Mouse (Mus musculus) hindbrain, embryonic 12.5 days (tissue): Measurements from ENCODE around the gene Mical2. TPM values are rescaled to one million over a fixed set of nuclear protein-coding genes. Genes with fewer than 3 reads are reported as not detected.
A peak's percentile ranks its signal among the peaks of the same experiment; 100 is the strongest.

ENCODE experiments used
- ATAC-seq: fragments of 200-750 bp; cut with Nextera tagmentation; 2 replicates; pipeline ENCODE4 v1.8.0; 2017; ENCODE audit warnings: moderate TSS enrichment; ENCODE audit not compliant: low FRiP score
- H3K27ac ChIP-seq: fragments of 300-500 bp; sonication (generic); 2 replicates; pipeline ENCODE4 v1.5.1; 2016; ENCODE audit warnings: mild to moderate bottlenecking
- H3K27me3 ChIP-seq: fragments of 300-500 bp; sonication (generic); 2 replicates; pipeline ENCODE4 v1.6.1; 2016; ENCODE audit warnings: mild to moderate bottlenecking
- H3K36me3 ChIP-seq: fragments of 300-500 bp; sonication (generic); 2 replicates; pipeline ENCODE4 v1.6.1; 2016; ENCODE audit warnings: mild to moderate bottlenecking
- H3K4me1 ChIP-seq: fragments of 300-500 bp; sonication (generic); 2 replicates; pipeline ENCODE4 v1.6.1; 2016
- H3K4me2 ChIP-seq: fragments of 300-500 bp; sonication (generic); replicated peaks from 2 replicates; pipeline ENCODE4 v1.6.1; 2016; ENCODE audit warnings: mild to moderate bottlenecking
- H3K4me3 ChIP-seq: fragments of 300-500 bp; sonication (generic); 2 replicates; pipeline ENCODE4 v1.5.1; 2016; ENCODE audit warnings: mild to moderate bottlenecking
- H3K9ac ChIP-seq: fragments of 300-500 bp; sonication (generic); 2 replicates; pipeline ENCODE4 v1.6.1; 2016; ENCODE audit warnings: mild to moderate bottlenecking, moderate library complexity
- H3K9me3 ChIP-seq: fragments of 300-500 bp; sonication (generic); replicated peaks from 2 replicates; pipeline ENCODE4 v1.6.1; 2016; ENCODE audit warnings: mild to moderate bottlenecking
- whole genome bisulfite sequencing: fragments of 180-500 bp; shearing (Covaris S2); methylation state at CpG from one replicate; pipeline ENCODE4 v1.1.7; 2016; 5-methylcytosine and 5-hydroxymethylcytosine counted together
- polyA plus RNA-seq: library from polyadenylated mRNA; unstranded; fragments of >200 nt; fragmentation: Nextera tagmentation; extraction: Ambion mirVana; gene quantifications from 2 replicates; pipeline ENCODE4 v1.2.1, GENCODE M21; 2016

Gene Mical2
- polyA plus RNA-seq, 1 experiment from 2014 or later = 1.6 TPM

- 0 out of 2 replicates have a peak, but pooled peaks cover 8% of the 10 kb centered on the region for H3K4me1 ChIP-seq
- no peak overlapping the region for H3K27ac ChIP-seq
- no peaks in the 10 kb centered on the region for H3K27me3 ChIP-seq
- no peak overlapping the region for H3K4me2 ChIP-seq
- no peak for ATAC-seq
- no peaks in the 10 kb centered on the region for H3K9me3 ChIP-seq
- H3K36me3 ChIP-seq = no peaks in the 10 kb centered on the region
- H3K4me3 ChIP-seq = no peak overlapping the region
- 93% methylated on average over 3 of the region's 3 CpGs for WGBS
- no peak overlapping the region for H3K9ac ChIP-seq
These were observed 184.3 kb downstream of the Mical2 start for GRCm38 (mm10) chr7:112409991-112410390.

DNA sequence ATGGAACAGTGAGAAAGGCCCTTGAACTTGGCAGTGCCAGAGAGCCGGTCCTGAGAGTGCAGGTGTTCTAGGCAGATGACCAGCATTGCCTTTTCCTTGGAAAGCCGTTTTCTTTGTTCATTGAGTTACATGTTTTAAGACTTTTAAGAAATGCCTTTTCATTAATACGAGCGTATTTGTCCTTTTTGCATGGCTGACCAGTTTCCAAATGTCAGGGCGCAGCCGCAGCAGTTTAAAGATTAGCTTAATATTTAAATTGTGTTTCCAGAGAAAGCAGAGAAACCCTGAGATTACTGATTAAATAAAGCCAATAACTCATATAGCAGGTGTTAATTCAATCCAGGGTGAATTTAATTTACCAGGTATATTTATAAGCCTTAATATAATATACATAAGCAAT is 187.6 kb downstream of the Mical2 start:
- H3K4me3 ChIP-seq = no peak overlapping the region
- H3K36me3 ChIP-seq = no peaks in the 10 kb centered on the region
- H3K4me1 ChIP-seq = peaks cover 17% of the 10 kb centered on the region
- H3K27me3 ChIP-seq = 0 out of 2 replicates have a peak, but pooled peaks cover 6% of the 10 kb centered on the region
- H3K9ac ChIP-seq = no peak overlapping the region
- H3K27ac ChIP-seq = no peak overlapping the region
- no peaks in the 10 kb centered on the region for H3K9me3 ChIP-seq
- no peak for ATAC-seq
- H3K4me2 ChIP-seq = no peak overlapping the region
- 85% methylated on average over 6 of the region's 6 CpGs for WGBS

- Histone ChIP-seq H3K27ac (peak overlapping the region; percentile 24; the same call in 1 of the 2 replicates), H3K9ac (no peak overlapping the region), H3K27me3 (0 out of 2 replicates have a peak, but pooled peaks cover 6% of the 10 kb centered on the region), H3K4me2 (peak overlapping the region; percentile 46), H3K36me3 (no peaks in the 10 kb centered on the region), H3K9me3 (no peaks in the 10 kb centered on the region), H3K4me1 (peaks cover 17% of the 10 kb centered on the region), H3K4me3 (no peak overlapping the region)
- 15% methylated on average over 14 of the region's 14 CpGs for WGBS
- ATAC-seq = peak; percentile 29; the same call in 1 of the 2 replicates
These were observed 190.4 kb downstream of the Mical2 start for GRCm38 (mm10) chr7:112416058-112416526.

DNA sequence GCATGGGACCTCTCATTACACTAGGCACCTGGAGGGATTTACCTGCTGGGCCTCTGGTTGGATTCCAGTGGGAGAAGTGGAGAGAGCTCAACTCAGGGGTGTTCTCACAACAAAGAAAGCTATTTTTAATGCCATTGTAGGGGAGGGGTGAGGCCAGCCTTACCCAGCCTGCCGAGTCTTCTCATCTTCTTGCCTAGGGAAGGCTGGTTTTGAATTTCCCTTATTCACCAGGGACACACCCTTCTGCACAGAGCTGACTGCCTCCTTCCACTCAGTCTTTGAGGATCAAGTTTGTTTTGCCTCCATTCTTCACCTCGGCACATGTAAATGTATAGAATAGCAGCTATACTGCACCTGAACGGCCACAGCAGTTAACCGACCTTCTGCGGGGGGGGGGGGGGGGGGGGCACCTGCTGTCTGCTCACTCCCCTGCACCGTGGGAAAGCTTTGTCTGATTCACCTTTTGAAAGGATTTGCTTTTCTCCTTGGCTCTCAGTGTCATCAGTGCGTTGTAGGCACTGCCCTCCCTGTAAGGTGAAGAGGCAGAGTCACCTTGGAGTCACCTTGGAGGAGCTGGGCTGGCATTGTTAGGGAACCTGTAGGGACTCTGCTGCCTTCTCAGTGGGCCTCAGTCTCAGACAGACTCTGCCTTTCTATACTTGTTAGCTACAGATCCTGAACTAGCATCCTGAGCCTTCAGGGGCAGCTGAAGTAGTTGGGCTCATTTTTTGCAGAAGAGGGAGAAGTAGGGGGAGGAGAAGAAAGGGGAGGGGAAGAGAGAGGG is 191.3 kb downstream of the Mical2 start:
- no peaks in the 10 kb centered on the region for H3K36me3 ChIP-seq
- 0 out of 2 replicates have a peak, but pooled peaks have one; percentile 43 for ATAC-seq
- H3K27ac ChIP-seq = 0 out of 2 replicates have a peak overlapping the region, but pooled peaks have one; percentile 23
- peak overlapping the region; percentile 46 for H3K4me2 ChIP-seq
- H3K4me3 ChIP-seq = no peak overlapping the region
- peaks cover 17% of the 10 kb centered on the region for H3K4me1 ChIP-seq
- 0 out of 2 replicates have a peak, but pooled peaks cover 6% of the 10 kb centered on the region for H3K27me3 ChIP-seq
- whole genome bisulfite sequencing = 15% methylated on average over 7 of the region's 7 CpGs
- no peak overlapping the region for H3K9ac ChIP-seq
- no peaks in the 10 kb centered on the region for H3K9me3 ChIP-seq

- 69% methylated on average over 4 of the region's 4 CpGs for WGBS
- no peaks in the 10 kb centered on the region for H3K9me3 ChIP-seq
- H3K27me3 ChIP-seq = 0 out of 2 replicates have a peak, but pooled peaks cover 6% of the 10 kb centered on the region
- no peak overlapping the region for H3K27ac ChIP-seq
- H3K4me3 ChIP-seq = no peak overlapping the region
- H3K4me1 ChIP-seq = peaks cover 17% of the 10 kb centered on the region
- no peak for ATAC-seq
- H3K9ac ChIP-seq = no peak overlapping the region
- H3K4me2 ChIP-seq = no peak overlapping the region
- no peaks in the 10 kb centered on the region for H3K36me3 ChIP-seq
These were observed 191.9 kb downstream of the Mical2 start for GRCm38 (mm10) chr7:112417598-112417997.

- H3K36me3 ChIP-seq = no peaks in the 10 kb centered on the region
- no peak overlapping the region for H3K4me3 ChIP-seq
- H3K4me1 ChIP-seq = 0 out of 2 replicates have a peak, but pooled peaks cover 4% of the 10 kb centered on the region
- no peaks in the 10 kb centered on the region for H3K27me3 ChIP-seq
- 91% methylated on average over 4 of the region's 4 CpGs for WGBS
- H3K9me3 ChIP-seq = no peaks in the 10 kb centered on the region
- H3K9ac ChIP-seq = no peak overlapping the region
- no peak overlapping the region for H3K4me2 ChIP-seq
- no peak for ATAC-seq
- H3K27ac ChIP-seq = no peak overlapping the region
These were observed 197.8 kb downstream of the Mical2 start for GRCm38 (mm10) chr7:112423438-112423837.

DNA sequence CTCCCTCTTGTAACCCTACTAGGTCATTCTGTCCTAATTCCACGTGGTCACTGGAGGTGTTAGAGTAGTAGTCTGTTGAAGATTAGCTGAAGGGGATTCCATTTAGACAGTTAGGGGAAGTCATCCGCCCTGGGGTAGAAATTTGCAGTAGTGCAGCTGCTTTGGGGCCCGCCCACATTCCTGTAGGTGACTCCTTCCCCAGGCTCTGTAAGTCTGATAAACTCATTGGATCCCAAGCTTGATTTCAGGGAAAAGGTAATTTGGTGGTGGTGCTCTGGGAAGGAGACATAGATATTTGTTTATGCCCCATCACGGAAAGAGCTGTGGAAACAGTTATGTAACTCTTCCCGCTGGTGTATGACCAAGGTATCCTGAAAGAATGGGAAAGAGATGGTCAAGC is 201.2 kb downstream of the Mical2 start:
- H3K27me3 ChIP-seq = no peaks in the 10 kb centered on the region
- H3K36me3 ChIP-seq = 0 out of 2 replicates have a peak, but pooled peaks cover 3% of the 10 kb centered on the region
- no peak overlapping the region for H3K27ac ChIP-seq
- 66% methylated on average over 5 of the region's 5 CpGs for WGBS
- peaks cover 3% of the 10 kb centered on the region; the same call in 1 of the 2 replicates for H3K9me3 ChIP-seq
- H3K4me2 ChIP-seq = peak overlapping the region; percentile 87; the same call in 1 of the 2 replicates
- 0 out of 2 replicates have a peak, but pooled peaks cover 7% of the 10 kb centered on the region for H3K4me1 ChIP-seq
- ATAC-seq = no peak
- H3K4me3 ChIP-seq = no peak overlapping the region
- H3K9ac ChIP-seq = no peak overlapping the region

- H3K36me3 ChIP-seq = 0 out of 2 replicates have a peak, but pooled peaks cover 3% of the 10 kb centered on the region
- 0 out of 2 replicates have a peak, but pooled peaks cover 7% of the 10 kb centered on the region for H3K4me1 ChIP-seq
- H3K4me2 ChIP-seq = peak within 1 kb of the TSS; percentile 87
- ATAC-seq = peak; percentile 87
- H3K4me3 ChIP-seq = peak within 1 kb of the TSS; percentile 58
- 2% methylated on average over 49 of the region's 49 CpGs for WGBS
- H3K9ac ChIP-seq = peak within 1 kb of the TSS; percentile 69
- H3K9me3 ChIP-seq = peaks cover 3% of the 10 kb centered on the region; the same call in 1 of the 2 replicates
- no peaks in the 10 kb centered on the region for H3K27me3 ChIP-seq
- peak within 1 kb of the TSS; percentile 86 for H3K27ac ChIP-seq
These were observed 201.9 kb downstream of the Mical2 start, which contains the start of gene Parva for GRCm38 (mm10) chr7:112427357-112428157. TSS of gene Parva (plus strand) at chr7:112427505.

DNA sequence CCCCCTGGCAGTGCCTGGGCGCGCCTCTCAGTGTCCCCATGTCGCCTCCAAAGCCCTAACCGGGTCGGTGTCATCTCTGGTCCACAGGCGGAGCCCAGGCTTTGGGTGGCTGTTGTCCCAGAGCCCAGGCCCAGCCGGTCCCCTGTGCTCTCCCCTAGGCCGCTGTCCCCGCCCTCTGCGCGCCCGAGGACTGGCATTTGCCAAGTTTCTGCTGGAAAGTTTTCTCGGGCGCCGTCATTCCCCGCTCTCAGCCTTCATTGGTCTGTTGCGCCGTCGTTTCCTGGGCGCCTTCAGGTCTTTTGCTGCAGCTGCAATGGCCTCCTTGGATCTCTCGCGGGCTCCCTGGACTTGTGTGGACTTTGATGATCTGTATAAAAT is 202.5 kb downstream of the Mical2 start:
- H3K36me3 ChIP-seq = 0 out of 2 replicates have a peak, but pooled peaks cover 3% of the 10 kb centered on the region
- H3K9ac ChIP-seq = peak overlapping the region; percentile 69
- peaks cover 3% of the 10 kb centered on the region; the same call in 1 of the 2 replicates for H3K9me3 ChIP-seq
- WGBS = 0% methylated on average over 22 of the region's 22 CpGs
- peak overlapping the region; percentile 58 for H3K4me3 ChIP-seq
- H3K27me3 ChIP-seq = no peaks in the 10 kb centered on the region
- peak overlapping the region; percentile 86 for H3K27ac ChIP-seq
- 0 out of 2 replicates have a peak, but pooled peaks cover 7% of the 10 kb centered on the region for H3K4me1 ChIP-seq
- ATAC-seq = peak; percentile 87
- H3K4me2 ChIP-seq = peak overlapping the region; percentile 87

GRCm38 (mm10) chr7:112439846-112440245 is 214.2 kb downstream of the Mical2 start:
- H3K27me3 ChIP-seq = no peaks in the 10 kb centered on the region
- 88% methylated on average over 3 of the region's 3 CpGs for WGBS
- H3K36me3 ChIP-seq = 0 out of 2 replicates have a peak, but pooled peaks cover 2% of the 10 kb centered on the region
- H3K4me3 ChIP-seq = no peak overlapping the region
- no peak overlapping the region for H3K9ac ChIP-seq
- peaks cover 1% of the 10 kb centered on the region; the same call in 1 of the 2 replicates for H3K9me3 ChIP-seq
- H3K27ac ChIP-seq = no peak overlapping the region
- H3K4me1 ChIP-seq = peaks cover 19% of the 10 kb centered on the region
- ATAC-seq = no peak
- H3K4me2 ChIP-seq = no peak overlapping the region

DNA sequence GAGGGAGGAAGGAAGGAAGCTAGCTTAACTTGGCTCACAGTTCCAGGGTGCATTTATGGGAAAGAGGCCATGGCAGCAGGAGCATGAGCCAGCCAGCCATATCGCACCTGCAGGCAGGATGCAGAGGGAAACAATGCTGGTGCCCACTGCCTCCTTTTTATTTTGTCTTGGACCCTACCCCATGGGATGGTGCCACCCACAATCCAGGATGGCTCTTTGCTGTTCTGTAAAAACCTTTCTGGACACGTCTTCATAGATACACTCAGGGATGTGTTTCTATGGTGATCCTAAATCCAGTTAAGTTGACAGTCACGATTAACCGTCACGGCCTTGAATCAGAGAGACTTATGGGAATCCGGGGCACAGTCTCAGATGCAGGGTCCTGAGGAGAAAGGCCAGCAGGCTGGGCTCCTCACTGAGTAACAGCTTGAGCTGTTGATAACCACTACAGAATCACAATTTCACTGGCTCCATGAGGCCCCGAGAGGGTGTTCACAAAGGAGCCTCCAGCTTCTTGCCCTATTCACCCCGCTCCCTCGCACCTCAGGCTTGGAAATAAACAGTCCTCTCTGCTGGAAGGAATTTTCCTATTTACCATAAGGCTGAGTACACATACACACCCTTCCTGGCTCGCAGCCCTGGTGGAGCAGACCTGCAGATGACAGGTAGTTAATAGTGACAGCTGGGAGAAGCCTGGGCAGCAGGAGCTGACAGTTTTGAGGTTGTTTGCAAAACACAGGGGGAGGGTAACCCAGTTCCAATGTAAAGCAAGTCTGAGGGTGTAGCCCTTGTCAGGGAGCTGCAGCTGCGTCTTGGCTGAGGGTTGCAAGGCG is 218.7 kb downstream of the Mical2 start:
- Histone ChIP-seq H3K9me3 (no peaks in the 10 kb centered on the region), H3K4me1 (peaks cover 26% of the 10 kb centered on the region), H3K27me3 (no peaks in the 10 kb centered on the region), H3K36me3 (no peaks in the 10 kb centered on the region), H3K4me2 (peak overlapping the region; percentile 26), H3K4me3 (no peak overlapping the region), H3K9ac (no peak overlapping the region), H3K27ac (peak overlapping the region; percentile 79)
- 18% methylated on average over 12 of the region's 12 CpGs for WGBS
- ATAC-seq = peak; percentile 80
